Mouse (Mus musculus) lung, embryonic 14.5 days (tissue): Measurements from ENCODE around the gene Msl2. TPM values are rescaled to one million over a fixed set of nuclear protein-coding genes. Genes with fewer than 3 reads are reported as not detected.

Source experiments
- ATAC-seq: fragments of 200-750 bp; cut with Nextera tagmentation; 2 replicates; pipeline ENCODE4 v1.8.0; 2017; ENCODE audit warnings: mild to moderate bottlenecking, moderate TSS enrichment, moderate library complexity; ENCODE audit not compliant: insufficient read depth
- DNase-seq: peaks from one replicate; pipeline ENCODE4 v3.0.0-alpha.2; 2015
- H3K27ac ChIP-seq: fragments of 300-500 bp; sonication (generic); 2 replicates; pipeline ENCODE4 v1.5.1; 2014; ENCODE audit warnings: low read depth, mild to moderate bottlenecking, moderate library complexity
- H3K27me3 ChIP-seq: fragments of 300-500 bp; sonication (generic); 2 replicates; pipeline ENCODE4 v1.6.1; 2014; ENCODE audit warnings: low read length, control low read depth; ENCODE audit not compliant: insufficient read depth
- H3K36me3 ChIP-seq: fragments of 300-500 bp; sonication (generic); 2 replicates; pipeline ENCODE4 v1.6.1; 2014; ENCODE audit warnings: control low read depth; ENCODE audit not compliant: insufficient read depth
- H3K4me1 ChIP-seq: fragments of 300-500 bp; sonication (generic); 2 replicates; pipeline ENCODE4 v1.6.1; 2014; ENCODE audit warnings: antibody characterized with exemption, control low read depth; ENCODE audit not compliant: insufficient read depth
- H3K4me2 ChIP-seq: fragments of 300-500 bp; sonication (generic); 2 replicates; pipeline ENCODE4 v1.6.1; 2014; ENCODE audit warnings: mild to moderate bottlenecking
- H3K4me3 ChIP-seq: fragments of 300-500 bp; sonication (generic); 2 replicates; pipeline ENCODE4 v1.5.1; 2014; ENCODE audit warnings: low read depth, low read length
- H3K9ac ChIP-seq: fragments of 300-500 bp; sonication (generic); 2 replicates; pipeline ENCODE4 v1.6.1; 2014
- H3K9me3 ChIP-seq: fragments of 300-500 bp; sonication (generic); 2 replicates; pipeline ENCODE4 v1.6.1; 2016; ENCODE audit warnings: low read depth, low read length, control low read depth
- CTCF ChIP-seq: IDR thresholded peaks from 2 replicates; pipeline ENCODE4 v1.5.1; 2016; ENCODE audit warnings: antibody characterized with exemption, low read depth
- WGBS: fragments of 180-500 bp; shearing (Covaris S2); extraction: QIAGEN DNeasy Blood & Tissue Kit; methylation state at CpG from one replicate; pipeline ENCODE4 v1.1.7; 2014; 5-methylcytosine and 5-hydroxymethylcytosine counted together
- polyA plus RNA-seq: library from polyadenylated mRNA; unstranded; fragments of >200 nt; fragmentation: Nextera tagmentation; extraction: Ambion mirVana; gene quantifications from 2 replicates; pipeline ENCODE4 v1.2.1, GENCODE M21; 2014

Msl2 gene
- polyA plus RNA-seq = 7.4 and 8.4 TPM in 2 replicates

- no peak for TF ChIP-seq CTCF
- Histone ChIP-seq H3K4me3 (peak within 1 kb of the TSS; percentile 95), H3K9ac (peak within 1 kb of the TSS; percentile 98), H3K9me3 (no peaks in the 10 kb centered on the region), H3K27ac (peak within 1 kb of the TSS; percentile 100), H3K36me3 (0 out of 2 replicates have a peak, but pooled peaks cover 3% of the 10 kb centered on the region), H3K4me2 (peak within 1 kb of the TSS; percentile 94), H3K27me3 (no peaks in the 10 kb centered on the region), H3K4me1 (peaks cover 13% of the 10 kb centered on the region)
- DNase-seq (no peak), ATAC-seq (peak; percentile 69)
- 1% methylated on average over 30 of the region's 43 CpGs for WGBS
Measured at GRCm38 (mm10) chr9:101073987-101074331, at the start of gene Msl2. Msl2 (plus strand) TSS chr9:101074101.

- 2% methylated on average over 14 of the region's 14 CpGs for WGBS
- TF ChIP-seq CTCF = no peak
- Histone ChIP-seq H3K9ac (peak overlapping the region; percentile 69), H3K27ac (peak overlapping the region; percentile 97), H3K27me3 (no peaks in the 10 kb centered on the region), H3K4me3 (peak overlapping the region; percentile 62), H3K36me3 (0 out of 2 replicates have a peak, but pooled peaks cover 6% of the 10 kb centered on the region), H3K4me1 (peaks cover 3% of the 10 kb centered on the region; the same call in 1 of the 2 replicates), H3K9me3 (no peaks in the 10 kb centered on the region), H3K4me2 (peak overlapping the region; percentile 55)
- ATAC-seq (no peak), DNase-seq (no peak)
Measured at GRCm38 (mm10) chr9:101033761-101034447, 40.0 kb upstream of the Msl2 start.

GRCm38 (mm10) chr9:101034448-101035098, 39.3 kb upstream of the Msl2 start, which contains the start of gene Pccb:
Pccb (minus strand) TSS chr9:101034898.
- Histone ChIP-seq H3K4me1 (peaks cover 3% of the 10 kb centered on the region; the same call in 1 of the 2 replicates), H3K27me3 (no peaks in the 10 kb centered on the region), H3K27ac (peak within 1 kb of the TSS; percentile 97), H3K4me3 (peak within 1 kb of the TSS; percentile 62), H3K36me3 (no peaks in the 10 kb centered on the region), H3K9me3 (no peaks in the 10 kb centered on the region), H3K4me2 (peak within 1 kb of the TSS; percentile 55), H3K9ac (peak within 1 kb of the TSS; percentile 69)
- peak; percentile 99 for DNase-seq
- under 1% methylated on average over 61 of the region's 61 CpGs for WGBS
- TF ChIP-seq CTCF = peak; percentile 35
- peak; percentile 99 for ATAC-seq

- TF ChIP-seq CTCF = no peak
- Histone ChIP-seq H3K4me1 (peaks cover 3% of the 10 kb centered on the region; the same call in 1 of the 2 replicates), H3K4me2 (no peak overlapping the region), H3K9ac (no peak overlapping the region), H3K4me3 (no peak overlapping the region), H3K36me3 (no peaks in the 10 kb centered on the region), H3K27ac (no peak overlapping the region), H3K27me3 (no peaks in the 10 kb centered on the region), H3K9me3 (no peaks in the 10 kb centered on the region)
- DNase-seq (no peak), ATAC-seq (no peak)
- 68% methylated on average over 15 of the region's 15 CpGs for WGBS
Measured at GRCm38 (mm10) chr9:101035836-101036596, 37.9 kb upstream of the Msl2 start.

GRCm38 (mm10) chr9:101036876-101037275, 37.0 kb upstream of the Msl2 start:
- 85% methylated on average over 2 of the region's 2 CpGs for WGBS
- no peak overlapping the region for H3K9ac ChIP-seq
- no peak overlapping the region for H3K27ac ChIP-seq
- H3K27me3 ChIP-seq = no peaks in the 10 kb centered on the region
- DNase-seq (no peak), ATAC-seq (no peak)
- no peak for TF ChIP-seq CTCF
- H3K4me3 ChIP-seq = no peak overlapping the region
- 0 out of 2 replicates have a peak, but pooled peaks cover 3% of the 10 kb centered on the region for H3K9me3 ChIP-seq
- H3K36me3 ChIP-seq = no peaks in the 10 kb centered on the region
- peaks cover 3% of the 10 kb centered on the region; the same call in 1 of the 2 replicates for H3K4me1 ChIP-seq
- H3K4me2 ChIP-seq = no peak overlapping the region

GRCm38 (mm10) chr9:101037396-101037795, 36.5 kb upstream of the Msl2 start:
- WGBS = 32% methylated on average over 7 of the region's 7 CpGs
- Histone ChIP-seq H3K27ac (no peak overlapping the region), H3K4me2 (peak overlapping the region; percentile 18; the same call in 1 of the 2 replicates), H3K4me3 (no peak overlapping the region), H3K9me3 (0 out of 2 replicates have a peak, but pooled peaks cover 3% of the 10 kb centered on the region), H3K9ac (no peak overlapping the region), H3K4me1 (peaks cover 3% of the 10 kb centered on the region; the same call in 1 of the 2 replicates), H3K27me3 (no peaks in the 10 kb centered on the region), H3K36me3 (no peaks in the 10 kb centered on the region)
- DNase-seq (peak; percentile 35), ATAC-seq (no peak)
- no peak for TF ChIP-seq CTCF

GRCm38 (mm10) chr9:101038634-101039033, 35.3 kb upstream of the Msl2 start:
- Histone ChIP-seq H3K9me3 (0 out of 2 replicates have a peak, but pooled peaks cover 3% of the 10 kb centered on the region), H3K27ac (no peak overlapping the region), H3K4me2 (no peak overlapping the region), H3K4me3 (no peak overlapping the region), H3K36me3 (no peaks in the 10 kb centered on the region), H3K9ac (no peak overlapping the region), H3K27me3 (no peaks in the 10 kb centered on the region), H3K4me1 (peaks cover 1% of the 10 kb centered on the region; the same call in 1 of the 2 replicates)
- no peak for DNase-seq
- WGBS = 41% methylated on average over 5 of the region's 5 CpGs
- ATAC-seq = no peak
- TF ChIP-seq CTCF = no peak
